Mouse (Mus musculus) gastrocnemius, adult 18-20 months (tissue): ENCODE results near the gene Triap1. TPM values are rescaled to one million over a fixed set of nuclear protein-coding genes. Genes with fewer than 3 reads are reported as not detected.
"Not testable (repeated sequence)": the region's sequence is repeated elsewhere in the genome, so short reads cannot be mapped to it uniquely, and the experiment has no call there.

Experiments
- DNase-seq: peaks from one replicate; pipeline ENCODE4 v3.0.0; 2021; ENCODE audit warnings: low spot score
- long read RNA-seq, 2 experiments: library from polyadenylated mRNA; stranded (forward); transcript quantifications; one replicate each; pipeline ENCODE4 v2.0.0; 2021
- total RNA-seq, 2 experiments: library from RNA; stranded (reverse); gene quantifications; 2 replicates each; pipeline ENCODE4 v1.2.3; 2021

Gene Triap1
- total RNA-seq, result 10 to 100 TPM; 18.2 to 18.3 TPM
- long read RNA-seq, experiment 1, transcript Triap1-201 (2 exons, 1,088 nt), result major isoform, 15 of 16 reads
- long read RNA-seq, experiment 1, partial matches to known transcripts, result 1 of 16 reads
- long read RNA-seq, experiment 1, other reads (novel, unspliced or antisense), result 0 of 16 reads
- long read RNA-seq, experiment 2, transcript Triap1-201 (2 exons, 1,088 nt), result major isoform, 10 of 10 reads
- long read RNA-seq, experiment 2, partial matches to known transcripts, result 0 of 10 reads
- long read RNA-seq, experiment 2, other reads (novel, unspliced or antisense), result 0 of 10 reads

DNA sequence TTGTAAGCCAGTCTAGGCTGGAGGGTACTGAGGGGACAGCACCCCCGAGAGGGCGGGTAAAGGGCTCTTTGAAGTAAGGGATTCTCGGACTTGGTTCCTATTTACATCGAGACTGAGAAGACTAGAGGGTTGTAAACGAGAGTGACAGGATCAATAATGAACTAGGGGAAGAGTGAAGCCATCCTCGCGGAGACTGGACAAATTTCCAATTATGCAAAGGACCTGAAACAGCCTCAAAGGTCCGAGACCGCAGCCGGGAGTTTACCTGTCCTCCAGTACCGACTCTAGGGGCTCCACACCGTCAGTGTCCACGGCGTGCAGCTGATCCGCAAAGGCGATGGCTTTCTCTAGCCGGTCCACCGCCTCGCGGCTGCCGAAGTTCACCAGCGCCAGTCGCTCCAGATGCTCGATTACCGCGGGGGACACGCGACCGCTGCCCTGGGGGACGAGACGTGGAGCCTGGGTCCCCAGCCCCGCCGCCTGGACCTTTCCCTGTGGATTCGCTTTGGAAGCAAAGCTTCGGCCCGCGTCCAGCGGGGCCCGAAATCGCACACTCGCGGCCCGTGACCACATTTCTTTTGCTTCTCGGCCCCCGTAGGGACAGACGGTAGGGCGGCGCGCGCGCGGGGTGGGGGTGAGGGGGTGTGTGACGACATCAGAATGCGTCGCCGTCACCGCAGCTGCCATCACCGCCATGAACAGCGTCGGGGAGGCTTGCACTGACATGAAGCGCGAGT is at the start of gene Triap1, which contains the start of gene Gatc:
TSS of gene Triap1 (plus strand) at position 649 of the 737 bp plus-strand sequence.
TSS of gene Gatc (minus strand) at position 602 of the 737 bp plus-strand sequence.
- peak; percentile 88 for DNase-seq

- no peak for DNase-seq
These were observed 46.9 kb upstream of the Triap1 start for GRCm38 (mm10) chr5:115294173-115294572.

- no peak for DNase-seq
These were observed 44.7 kb upstream of the Triap1 start for GRCm38 (mm10) chr5:115296347-115296746.

DNA sequence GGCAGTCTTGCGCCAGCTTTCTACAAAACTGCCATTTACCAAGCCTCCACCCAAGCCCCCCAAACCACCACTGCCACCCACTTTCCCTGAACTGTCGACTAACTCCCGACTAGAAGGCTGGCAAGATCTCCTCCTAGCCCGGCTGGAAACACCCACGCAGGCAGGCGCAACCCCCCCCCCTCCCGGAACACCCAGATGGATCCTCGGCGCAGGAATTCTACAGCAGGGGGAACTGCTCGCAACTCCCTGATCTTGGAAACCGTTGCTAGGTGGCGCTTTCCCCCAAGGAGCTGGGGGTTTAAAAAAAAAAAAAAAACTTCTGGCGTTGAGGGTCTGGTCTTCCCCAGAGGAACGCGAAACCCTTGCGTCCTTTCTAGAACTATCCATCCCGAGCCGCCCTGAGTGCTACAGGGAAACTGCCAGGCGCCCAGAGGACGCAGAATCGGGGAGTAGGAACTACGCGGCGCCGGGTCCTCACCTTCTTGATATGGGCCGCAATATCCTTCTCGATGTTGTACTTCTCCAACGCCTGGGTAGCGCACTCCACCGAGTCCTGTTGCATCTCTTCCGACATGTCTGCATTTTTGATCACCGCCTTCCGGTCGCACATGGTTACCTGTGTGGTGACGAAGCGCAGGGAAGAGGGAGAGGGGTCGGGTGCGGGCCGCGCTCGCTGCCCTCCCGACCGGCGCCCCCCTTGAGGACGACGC is 40.8 kb upstream of the Triap1 start:
- peak; percentile 57 for DNase-seq

DNA sequence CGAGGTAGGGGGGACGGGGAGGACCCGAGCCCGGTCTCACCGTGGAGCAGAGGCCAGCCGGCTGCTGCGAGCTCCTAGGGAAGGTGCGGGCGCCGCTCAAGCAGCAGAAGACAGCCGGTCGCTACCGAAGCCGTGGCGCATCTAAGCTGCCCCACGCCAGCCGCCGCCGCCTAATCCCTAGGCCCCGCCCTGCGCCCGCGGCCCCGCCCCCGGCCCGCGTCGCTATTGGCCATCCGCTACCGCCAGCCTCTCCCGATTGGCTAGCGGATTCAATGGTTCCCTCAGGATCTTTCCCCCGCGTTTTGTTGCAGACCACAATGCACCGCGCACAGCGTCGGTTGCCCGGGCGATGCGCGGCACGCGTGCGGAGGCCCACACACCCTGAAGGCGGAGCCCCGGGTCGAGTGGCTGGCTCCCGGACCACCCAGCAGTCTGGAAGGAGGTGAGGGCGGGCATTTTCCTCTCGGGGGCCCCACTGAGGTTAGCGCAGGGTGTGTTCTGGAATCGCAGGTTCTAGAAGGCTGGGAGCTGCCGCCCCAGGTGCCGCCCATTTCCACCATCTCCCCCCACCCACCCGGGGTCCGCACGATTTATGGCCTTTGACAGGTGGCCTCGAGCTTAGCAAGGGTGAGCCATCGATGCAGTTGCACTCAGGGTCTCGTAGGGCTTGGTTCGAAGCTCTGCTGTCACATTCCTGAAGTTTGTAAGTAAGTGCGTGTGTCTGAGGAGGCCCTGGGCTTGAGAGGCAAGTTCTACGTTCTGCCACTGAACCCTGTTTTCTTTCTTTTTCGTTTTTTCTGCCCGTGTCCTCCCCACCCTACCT is 40.0 kb upstream of the Triap1 start, which contains the start of gene Dynll1:
TSS of gene Dynll1 (minus strand) at position 208 of the 823 bp plus-strand sequence.
- DNase-seq, result peak; percentile 100

GRCm38 (mm10) chr5:115301615-115302014 is 39.4 kb upstream of the Triap1 start:
- DNase-seq, result no peak

DNA sequence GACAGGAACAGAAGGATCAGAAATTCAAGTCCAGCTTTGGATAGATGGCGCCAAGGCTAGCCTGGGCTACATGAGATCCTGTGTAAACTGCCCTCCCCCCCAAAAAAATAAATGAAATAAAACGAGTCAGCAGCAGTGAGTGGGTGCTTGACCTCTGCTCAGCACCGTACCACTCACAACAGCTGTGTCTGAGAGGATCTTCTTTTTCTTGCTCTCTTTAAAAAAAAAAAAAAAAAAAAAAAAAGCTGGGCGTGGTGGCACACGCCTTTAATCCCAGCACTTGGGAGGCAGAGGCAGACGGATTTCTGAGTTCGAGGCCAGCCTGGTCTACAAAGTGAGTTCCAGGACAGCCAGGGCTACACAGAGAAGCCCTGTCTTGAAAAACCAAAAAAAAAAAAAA is 38.8 kb upstream of the Triap1 start:
- DNase-seq, result not testable (repeated sequence)

- no peak for DNase-seq
These were observed 28.7 kb upstream of the Triap1 start for GRCm38 (mm10) chr5:115312354-115312753.

DNA sequence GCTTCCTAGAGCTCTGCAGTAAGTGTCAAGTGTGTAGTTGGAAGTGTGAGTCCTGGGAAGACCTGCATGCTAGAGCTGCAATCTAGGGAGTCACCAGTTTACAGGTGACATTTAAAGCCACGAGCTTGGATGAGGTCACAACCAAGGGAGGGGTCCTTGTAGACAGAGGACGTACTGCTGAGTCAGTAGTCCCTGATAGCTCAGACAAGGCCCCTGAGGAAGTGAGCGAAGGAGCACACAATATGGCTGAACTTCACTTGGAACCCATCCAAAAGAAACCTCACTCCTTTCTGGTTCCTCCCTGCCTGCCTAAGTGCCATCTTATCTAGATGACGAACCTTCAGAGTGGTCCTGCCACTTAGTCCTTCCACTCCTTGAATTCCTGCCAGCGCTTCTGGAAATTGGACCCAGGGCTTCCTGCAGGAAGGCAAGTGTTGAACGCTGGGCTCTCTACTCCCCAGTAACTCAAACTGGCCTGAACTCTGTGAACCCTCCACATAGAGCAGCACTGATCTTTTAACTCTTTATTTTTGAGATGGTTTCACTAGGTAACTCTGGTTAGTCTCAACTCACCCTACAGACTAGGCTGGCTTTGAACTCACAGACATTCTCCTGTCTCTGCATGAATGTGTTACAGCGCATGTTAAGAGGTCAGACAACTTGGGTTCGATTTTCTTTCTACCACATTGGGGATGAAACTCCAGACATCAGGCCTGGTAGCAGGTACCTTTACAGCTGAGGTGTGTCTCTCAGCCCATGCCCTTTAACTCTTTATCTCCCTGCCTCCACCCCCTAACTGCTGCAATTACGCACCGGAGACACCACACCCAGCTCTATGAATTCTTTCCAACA is 28.0 kb upstream of the Triap1 start:
- no peak for DNase-seq

GRCm38 (mm10) chr5:115313668-115313943 is 27.4 kb upstream of the Triap1 start:
- no peak for DNase-seq

GRCm38 (mm10) chr5:115316968-115317644 is 23.9 kb upstream of the Triap1 start:
- no peak for DNase-seq

GRCm38 (mm10) chr5:115317645-115318328 is 23.2 kb upstream of the Triap1 start:
- DNase-seq, result no peak

DNA sequence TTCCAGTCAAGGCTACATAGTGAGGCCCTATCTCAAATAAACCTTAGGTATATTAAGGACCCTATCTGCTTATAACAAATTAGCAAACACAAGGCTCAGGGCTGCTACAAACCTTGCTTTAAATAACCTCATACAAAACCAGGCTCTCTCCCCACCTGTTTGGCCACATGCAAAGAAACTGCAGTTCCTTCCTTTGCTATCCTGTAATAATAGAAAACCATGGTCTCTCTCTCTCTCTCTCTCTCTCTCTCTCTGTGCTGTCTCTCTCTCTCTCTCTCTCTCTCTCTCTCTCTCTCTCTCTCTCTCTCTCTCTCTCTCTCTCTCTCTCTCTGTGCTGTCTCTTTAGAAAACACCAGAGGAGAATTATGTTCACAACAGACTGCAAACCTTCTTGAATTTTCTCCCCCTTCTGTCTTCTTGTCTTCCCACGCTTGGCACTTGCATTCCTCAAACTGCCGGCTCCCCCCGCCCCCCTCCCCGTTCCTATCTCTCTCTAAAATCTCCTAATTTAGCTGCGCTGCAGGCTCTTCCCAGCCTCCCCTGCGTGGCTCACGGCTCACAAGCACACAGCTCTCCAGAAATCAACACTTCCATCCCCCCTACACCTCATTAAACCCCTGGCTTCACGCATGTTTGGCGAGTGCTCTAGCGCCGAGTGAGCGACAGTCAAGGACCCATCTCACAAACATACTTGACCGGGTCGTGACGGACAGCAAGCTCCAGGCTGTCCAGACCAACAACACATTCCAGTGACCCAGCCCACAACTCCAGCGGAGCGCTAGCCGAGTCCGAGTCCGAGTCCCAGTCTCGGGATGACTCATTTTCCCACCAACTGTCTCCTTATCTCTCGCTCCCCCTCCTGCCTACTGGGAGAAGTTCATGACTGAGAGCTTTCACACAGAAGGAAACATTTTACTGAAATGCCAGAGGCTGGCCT is 21.8 kb upstream of the Triap1 start:
- DNase-seq, result peak; percentile 70

DNA sequence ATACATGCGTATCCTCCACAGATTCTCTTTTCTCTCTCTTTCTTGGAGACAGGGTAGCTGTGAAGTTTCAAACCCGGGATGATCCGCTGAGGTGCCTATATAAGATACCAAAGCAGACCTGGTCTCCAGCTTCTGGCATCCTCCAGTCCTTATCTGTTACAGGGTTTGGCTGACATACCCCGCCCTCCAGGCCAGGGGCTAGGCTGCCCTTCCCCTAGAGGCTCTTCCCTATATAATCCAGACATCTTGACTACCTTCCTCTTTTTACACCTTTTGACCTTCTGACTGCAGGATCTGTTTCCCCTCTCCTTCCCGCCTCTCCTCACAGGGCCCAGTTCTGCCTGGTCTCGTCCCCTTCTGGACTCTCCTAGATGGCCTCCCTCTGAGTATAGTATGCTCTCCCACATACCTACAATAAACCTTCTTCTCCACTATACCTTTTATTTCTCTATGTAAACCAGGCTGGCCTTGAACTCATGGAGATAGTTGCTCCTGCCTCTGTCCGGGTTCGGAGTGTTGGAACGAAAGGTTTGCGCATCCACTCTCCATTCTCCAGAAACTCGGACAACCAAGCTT is 14.7 kb upstream of the Triap1 start:
- DNase-seq, result no peak

GRCm38 (mm10) chr5:115326875-115327609 is 14.0 kb upstream of the Triap1 start, which contains the start of gene Srsf9:
Gene Srsf9, plus strand, starts transcription at chr5:115327177.
- DNase-seq, result peak; percentile 95

- DNase-seq, result peak; percentile 22
These were observed 13.1 kb upstream of the Triap1 start for GRCm38 (mm10) chr5:115327610-115328548.
